Mouse (Mus musculus) forebrain, embryonic 15.5 days (tissue): ENCODE measurements around the gene Teddm2. TPM values are rescaled to one million over a fixed set of nuclear protein-coding genes. Genes with fewer than 3 reads are reported as not detected.
"Not testable (repeated sequence)": the region's sequence is repeated elsewhere in the genome, so short reads cannot be mapped to it uniquely, and the experiment has no call there.

ENCODE experiments used
- ATAC-seq: fragments of 200-750 bp; cut with Nextera tagmentation; replicated peaks from 2 replicates; pipeline ENCODE4 v1.8.0; 2017; ENCODE audit warnings: mild to moderate bottlenecking, moderate TSS enrichment, moderate library complexity
- H3K27ac ChIP-seq: fragments of 300-500 bp; sonication (generic); replicated peaks from 2 replicates; pipeline ENCODE4 v1.5.1; 2015; ENCODE audit warnings: mild to moderate bottlenecking, inconsistent platforms
- H3K27me3 ChIP-seq: fragments of 300-500 bp; sonication (generic); 2 replicates; pipeline ENCODE4 v1.6.1; 2015; ENCODE audit warnings: inconsistent platforms
- H3K36me3 ChIP-seq: fragments of 300-500 bp; sonication (generic); 2 replicates; pipeline ENCODE4 v1.6.1; 2015; ENCODE audit warnings: mild to moderate bottlenecking, inconsistent platforms
- H3K4me1 ChIP-seq: fragments of 300-500 bp; sonication (generic); 2 replicates; pipeline ENCODE4 v1.6.1; 2015; ENCODE audit warnings: inconsistent platforms
- H3K4me2 ChIP-seq: fragments of 300-500 bp; sonication (generic); replicated peaks from 2 replicates; pipeline ENCODE4 v1.6.1; 2015; ENCODE audit warnings: mild to moderate bottlenecking, inconsistent platforms
- H3K4me3 ChIP-seq: fragments of 300-500 bp; sonication (generic); 2 replicates; pipeline ENCODE4 v1.5.1; 2015; ENCODE audit warnings: mild to moderate bottlenecking, inconsistent platforms
- H3K9ac ChIP-seq: fragments of 300-500 bp; sonication (generic); replicated peaks from 2 replicates; pipeline ENCODE4 v1.6.1; 2015; ENCODE audit warnings: mild to moderate bottlenecking, inconsistent platforms
- H3K9me3 ChIP-seq: fragments of 300-500 bp; sonication (generic); 2 replicates; pipeline ENCODE4 v1.6.1; 2016; ENCODE audit warnings: inconsistent platforms
- WGBS: fragments of 180-500 bp; shearing (Covaris S2); methylation state at CpG from one replicate; pipeline ENCODE4 v1.1.7; 2015; ENCODE audit warnings: mixed read lengths; 5-methylcytosine and 5-hydroxymethylcytosine counted together
- polyA plus RNA-seq: library from polyadenylated mRNA; unstranded; fragments of >200 nt; fragmentation: Nextera tagmentation; extraction: Ambion mirVana; gene quantifications from 2 replicates; pipeline ENCODE4 v1.2.1, GENCODE M21; 2015

Teddm2 gene
- polyA plus RNA-seq, 1 experiment from 2014 or later = 2.2 TPM

DNA sequence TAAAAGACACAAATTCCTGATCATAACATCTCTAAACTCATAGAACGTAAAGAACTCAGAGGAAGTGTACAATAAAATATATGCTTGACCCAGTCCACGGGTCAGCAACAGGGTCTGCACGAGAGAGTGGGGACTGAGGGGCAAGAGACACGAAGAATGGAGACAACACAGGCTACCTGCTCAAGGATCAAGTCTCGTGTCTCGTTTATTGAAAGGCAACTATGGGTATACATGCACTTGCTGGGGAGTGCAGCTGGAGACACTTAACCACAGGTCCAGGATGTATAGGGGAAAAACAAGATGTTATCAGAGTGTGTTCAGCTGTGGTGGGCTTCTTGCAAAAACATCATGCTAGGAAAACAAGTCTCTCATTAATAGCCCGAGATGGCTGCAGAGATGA lies 47.3 kb downstream of the Teddm2 start:
- H3K9ac ChIP-seq, H3K4me3 ChIP-seq, H3K27me3 ChIP-seq, H3K4me2 ChIP-seq, H3K36me3 ChIP-seq, ATAC-seq, H3K4me1 ChIP-seq, H3K27ac ChIP-seq, H3K9me3 ChIP-seq: not testable (repeated sequence)
- 82% methylated on average over 7 of the region's 7 CpGs for WGBS

DNA sequence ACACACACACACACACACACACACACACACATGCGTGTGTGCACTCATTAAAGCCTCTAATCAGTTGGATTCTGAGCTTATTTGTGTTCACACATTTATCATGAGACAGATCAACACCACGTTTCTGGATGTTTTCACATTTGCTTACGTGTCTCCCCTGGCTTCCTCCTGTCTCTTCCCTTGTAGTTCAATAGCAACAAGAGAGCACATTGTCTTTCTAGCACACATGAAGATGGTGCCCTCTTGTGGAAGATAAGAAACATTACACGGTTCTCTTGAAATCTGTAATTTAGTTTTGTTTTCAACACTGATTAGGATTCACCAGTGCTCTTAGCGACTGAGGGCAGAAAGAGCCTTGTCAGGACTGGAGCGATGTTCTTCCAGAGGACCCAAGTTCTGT lies 53.2 kb downstream of the Teddm2 start:
- Histone ChIP-seq H3K9me3 (no peaks in the 10 kb centered on the region), H3K4me2 (no peak overlapping the region), H3K27ac (no peak overlapping the region), H3K4me1 (no peaks in the 10 kb centered on the region), H3K36me3 (no peaks in the 10 kb centered on the region), H3K27me3 (no peaks in the 10 kb centered on the region), H3K4me3 (no peak overlapping the region), H3K9ac (no peak overlapping the region)
- 25% methylated on average over 6 of the region's 6 CpGs for WGBS
- no peak for ATAC-seq

DNA sequence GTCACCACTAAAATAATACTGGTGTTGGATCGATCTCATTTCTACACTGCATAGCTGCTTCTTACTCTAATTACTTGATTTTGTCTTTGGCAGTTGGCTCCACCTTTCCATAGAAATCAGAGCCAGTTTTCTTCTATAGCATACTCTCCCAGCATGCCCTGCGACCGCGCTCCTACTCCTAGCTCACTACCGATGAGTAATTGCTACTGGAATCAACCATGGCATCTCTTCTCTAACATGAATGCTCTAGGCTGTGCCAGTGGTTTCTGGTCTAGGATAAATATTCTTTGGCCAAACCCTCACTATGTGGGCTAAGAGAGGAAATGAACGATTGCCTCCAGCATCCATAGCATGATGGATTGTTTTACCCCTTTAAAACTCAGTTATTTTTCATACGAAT lies 53.6 kb downstream of the Teddm2 start:
- WGBS = 90% methylated on average over 7 of the region's 7 CpGs
- no peaks in the 10 kb centered on the region for H3K9me3 ChIP-seq
- ATAC-seq = no peak

DNA sequence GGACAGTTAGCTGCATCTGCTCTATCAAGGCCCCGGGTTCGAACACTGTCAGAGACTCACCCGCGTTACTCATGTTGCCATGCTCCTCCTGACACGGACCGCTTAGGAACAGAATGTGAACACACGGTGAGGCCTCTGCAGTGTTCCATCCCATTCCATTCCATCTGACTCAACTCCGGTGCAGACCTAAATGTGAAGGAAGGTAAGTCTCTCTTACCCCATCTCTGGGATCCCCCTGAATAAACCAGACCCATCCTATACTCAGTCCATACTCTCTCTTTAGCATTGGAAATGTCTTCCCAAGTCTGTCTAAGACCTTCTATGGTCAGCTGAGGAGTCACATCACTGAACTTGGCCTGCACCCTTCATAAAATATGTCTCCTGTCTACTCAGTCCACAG lies 56.0 kb downstream of the Teddm2 start, which contains the start of gene Rgsl1:
Gene Rgsl1 (minus strand): TSS at position 101 of the 400 bp plus-strand sequence.
- WGBS = 96% methylated on average over 8 of the region's 8 CpGs
- Histone ChIP-seq H3K27ac (no peak within 1 kb of the TSS), H3K9me3 (no peaks in the 10 kb centered on the region), H3K4me1 (no peaks in the 10 kb centered on the region), H3K36me3 (no peaks in the 10 kb centered on the region), H3K4me3 (no peak within 1 kb of the TSS), H3K4me2 (no peak within 1 kb of the TSS), H3K9ac (no peak within 1 kb of the TSS), H3K27me3 (no peaks in the 10 kb centered on the region)
- ATAC-seq = no peak

More for the DNA sequence above, 53.6 kb downstream of the Teddm2 start:
- Histone ChIP-seq H3K4me3 (no peak overlapping the region), H3K4me1 (no peaks in the 10 kb centered on the region), H3K27ac (no peak overlapping the region), H3K27me3 (no peaks in the 10 kb centered on the region), H3K4me2 (no peak overlapping the region), H3K9ac (no peak overlapping the region), H3K36me3 (no peaks in the 10 kb centered on the region)

DNA sequence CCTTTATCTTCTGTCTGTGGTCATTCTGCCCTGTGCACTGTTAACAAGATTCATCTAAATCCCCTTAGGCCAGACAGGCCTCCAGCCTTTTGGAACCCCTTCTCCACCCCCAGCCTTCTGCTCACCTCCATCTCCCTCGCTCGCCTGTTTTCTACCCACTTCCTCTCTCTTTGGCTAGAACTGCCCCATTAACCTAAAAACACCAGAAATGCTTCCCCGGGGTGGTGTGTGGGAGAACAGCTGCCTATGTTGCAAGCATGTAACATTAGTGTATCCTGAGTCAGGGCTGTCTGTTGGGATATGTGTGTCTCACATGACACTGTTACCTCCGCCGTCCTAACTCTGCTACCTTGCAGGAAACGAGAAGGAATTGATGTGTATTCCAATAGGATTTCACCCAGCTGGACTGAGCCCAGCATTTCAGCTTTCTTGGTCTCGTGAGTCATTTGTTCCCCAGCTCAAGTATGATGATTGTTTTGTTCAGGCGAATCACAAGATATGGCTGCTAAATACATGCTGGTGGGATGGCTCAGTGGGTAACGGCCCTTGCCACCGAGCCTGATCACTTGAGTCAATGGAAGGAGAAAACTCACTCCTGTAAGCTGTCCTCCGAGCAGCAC lies 57.8 kb downstream of the Teddm2 start:
- Histone ChIP-seq H3K9me3 (no peaks in the 10 kb centered on the region), H3K36me3 (no peaks in the 10 kb centered on the region), H3K27ac (no peak overlapping the region), H3K9ac (no peak overlapping the region), H3K4me2 (no peak overlapping the region), H3K4me1 (no peaks in the 10 kb centered on the region), H3K4me3 (no peak overlapping the region), H3K27me3 (no peaks in the 10 kb centered on the region)
- WGBS = 88% methylated on average over 11 of the region's 11 CpGs
- no peak for ATAC-seq

DNA sequence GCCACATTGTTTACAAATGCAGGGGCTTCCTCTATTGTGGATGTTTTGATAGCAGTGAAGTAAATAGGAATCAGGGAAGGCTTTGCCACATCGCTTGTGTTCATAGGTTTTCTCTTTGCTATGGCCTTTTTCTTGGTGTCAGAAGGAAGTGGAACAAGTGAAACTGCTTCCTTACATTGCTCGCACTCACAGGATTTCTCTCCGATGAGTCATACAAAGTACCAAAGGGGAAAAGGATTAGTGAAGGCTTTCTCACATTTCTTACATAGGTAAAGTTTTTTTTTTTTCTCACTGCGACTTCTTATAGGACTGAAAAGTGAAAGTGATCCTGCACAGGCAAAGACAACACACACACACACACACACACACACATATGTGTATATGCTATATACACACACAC lies 64.0 kb downstream of the Teddm2 start:
- Histone ChIP-seq H3K4me3 (no peak overlapping the region), H3K9ac (no peak overlapping the region), H3K27me3 (no peaks in the 10 kb centered on the region), H3K4me1 (no peaks in the 10 kb centered on the region), H3K9me3 (no peaks in the 10 kb centered on the region), H3K36me3 (no peaks in the 10 kb centered on the region), H3K4me2 (no peak overlapping the region), H3K27ac (no peak overlapping the region)
- no peak for ATAC-seq
- WGBS = 84% methylated on average over 4 of the region's 4 CpGs

DNA sequence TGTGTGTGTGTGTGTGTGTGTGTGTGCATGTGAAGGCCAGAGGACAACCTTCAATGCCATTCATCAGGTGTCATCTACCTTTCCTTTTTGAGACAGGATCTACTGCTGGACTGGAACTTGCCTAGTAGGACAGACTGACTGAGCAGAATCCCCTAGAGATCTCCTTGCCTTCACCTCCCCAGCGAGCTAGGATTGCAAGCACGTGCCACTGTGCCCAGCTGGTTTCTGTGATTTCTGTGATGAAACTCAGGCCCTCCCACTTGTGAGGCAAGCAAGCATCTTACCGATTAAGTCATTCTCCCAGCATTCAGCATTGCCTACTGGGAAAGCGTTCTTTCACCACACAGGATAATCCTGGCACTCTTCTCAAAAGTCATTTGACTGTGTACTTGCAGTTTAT lies 69.3 kb downstream of the Teddm2 start:
- no peaks in the 10 kb centered on the region for H3K27me3 ChIP-seq
- H3K4me2 ChIP-seq = no peak overlapping the region
- no peaks in the 10 kb centered on the region for H3K4me1 ChIP-seq
- H3K36me3 ChIP-seq = no peaks in the 10 kb centered on the region
- no peak for ATAC-seq
- no peak overlapping the region for H3K9ac ChIP-seq
- H3K9me3 ChIP-seq = no peaks in the 10 kb centered on the region
- no peak overlapping the region for H3K27ac ChIP-seq
- H3K4me3 ChIP-seq = no peak overlapping the region
- WGBS = 81% methylated on average over 4 of the region's 4 CpGs

DNA sequence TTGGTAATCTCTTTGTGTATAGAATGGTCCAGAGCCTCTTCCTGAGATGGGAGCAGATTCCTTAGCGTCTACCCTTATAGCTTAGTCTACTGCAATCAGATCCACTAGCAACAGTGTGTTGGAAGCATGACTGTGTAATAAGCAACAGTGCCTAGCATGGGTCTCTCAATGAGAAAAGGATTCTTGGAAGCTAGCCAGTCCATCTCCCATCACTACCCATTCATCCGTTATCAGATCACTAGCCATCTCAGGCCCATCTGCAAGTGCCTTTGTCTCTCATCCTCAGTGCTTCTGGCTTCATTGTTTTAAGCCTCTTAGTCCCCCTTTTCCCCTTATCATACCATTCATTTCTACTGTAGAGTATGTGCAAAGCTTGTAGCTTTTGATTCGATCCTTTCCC lies 79.8 kb downstream of the Teddm2 start:
- Histone ChIP-seq H3K9ac (no peak overlapping the region), H3K4me2 (no peak overlapping the region), H3K9me3 (no peaks in the 10 kb centered on the region), H3K4me3 (no peak overlapping the region), H3K4me1 (no peaks in the 10 kb centered on the region), H3K27me3 (no peaks in the 10 kb centered on the region), H3K36me3 (no peaks in the 10 kb centered on the region), H3K27ac (no peak overlapping the region)
- 64% methylated on average over 3 of the region's 3 CpGs for WGBS
- no peak for ATAC-seq

DNA sequence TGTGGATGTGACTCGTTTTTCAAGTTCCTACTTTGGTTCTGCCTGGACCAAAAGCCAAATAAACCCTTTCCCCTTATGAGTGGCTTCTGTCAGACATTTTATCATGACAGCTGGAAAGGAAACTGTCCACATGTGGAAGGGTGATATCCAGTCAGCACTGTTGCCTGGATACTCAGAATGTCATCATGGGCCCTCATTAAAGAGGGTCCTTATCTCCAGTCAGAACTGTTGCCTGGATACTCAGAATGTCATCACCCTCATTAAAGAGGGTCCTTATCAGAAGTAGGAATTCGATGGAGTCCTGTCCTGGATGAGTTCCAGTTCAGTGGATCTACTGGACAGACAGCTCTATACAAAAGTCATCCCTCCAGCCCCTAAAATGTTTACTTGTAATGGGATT lies 85.8 kb downstream of the Teddm2 start:
- H3K36me3 ChIP-seq = no peaks in the 10 kb centered on the region
- no peak overlapping the region for H3K9ac ChIP-seq
- H3K27ac ChIP-seq = no peak overlapping the region
- WGBS = 64% methylated on average over 2 of the region's 2 CpGs
- H3K27me3 ChIP-seq = no peaks in the 10 kb centered on the region
- H3K9me3 ChIP-seq = no peaks in the 10 kb centered on the region
- no peaks in the 10 kb centered on the region for H3K4me1 ChIP-seq
- no peak for ATAC-seq
- H3K4me3 ChIP-seq = no peak overlapping the region
- no peak overlapping the region for H3K4me2 ChIP-seq

DNA sequence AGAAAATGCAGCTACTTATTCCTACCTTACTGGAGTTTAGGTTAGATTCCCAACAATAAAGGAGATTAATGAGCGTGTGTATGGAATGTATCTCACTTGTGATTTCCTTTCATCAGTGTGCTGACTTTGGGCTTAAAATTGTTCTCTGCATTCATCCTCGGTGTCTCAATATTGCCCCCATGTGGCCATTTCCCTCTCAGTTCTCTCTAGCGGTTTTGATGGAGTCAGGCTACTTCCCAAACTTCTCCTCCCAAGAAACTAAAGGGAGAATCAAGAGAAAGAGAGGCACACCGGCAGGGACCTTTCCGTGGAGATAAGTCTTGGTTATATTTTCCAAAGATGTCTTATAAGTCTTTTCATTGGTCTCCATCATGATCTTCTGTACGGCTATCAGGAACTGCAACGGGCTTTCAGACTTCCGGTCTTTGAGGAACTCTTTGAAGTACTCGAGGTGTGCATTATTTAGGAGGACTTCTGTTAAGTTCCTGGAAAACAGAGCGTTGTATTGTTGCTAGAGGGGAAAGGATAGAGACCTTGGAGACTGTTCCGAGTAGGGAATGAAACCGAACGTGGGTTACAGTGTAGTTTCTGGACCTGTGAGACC lies 92.5 kb downstream of the Teddm2 start:
- 58% methylated on average over 13 of the region's 13 CpGs for WGBS
- Histone ChIP-seq H3K4me2 (no peak overlapping the region), H3K36me3 (no peaks in the 10 kb centered on the region), H3K4me3 (no peak overlapping the region), H3K9ac (no peak overlapping the region), H3K27me3 (no peaks in the 10 kb centered on the region), H3K9me3 (no peaks in the 10 kb centered on the region), H3K4me1 (no peaks in the 10 kb centered on the region), H3K27ac (no peak overlapping the region)
- no peak for ATAC-seq

DNA sequence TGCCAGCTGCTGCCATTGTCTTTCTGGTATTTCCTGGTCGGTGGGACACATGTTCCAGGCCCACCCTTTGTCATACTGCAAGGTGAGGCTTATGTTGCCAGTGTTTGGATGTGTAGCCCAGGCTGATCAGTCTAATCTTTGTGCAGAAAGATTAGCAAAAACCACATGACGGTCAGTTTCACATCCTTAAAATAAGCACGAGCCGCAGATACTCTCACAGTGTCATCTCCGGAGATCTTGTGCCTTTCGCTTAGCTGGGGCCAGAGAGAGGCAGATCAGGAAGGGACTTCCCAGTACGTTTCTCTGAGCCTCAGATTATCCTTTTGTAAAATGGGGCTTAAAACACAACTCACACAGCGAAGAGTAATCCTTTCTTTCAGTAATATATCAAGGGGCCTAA lies 96.5 kb downstream of the Teddm2 start:
- 60% methylated on average over 8 of the region's 8 CpGs for WGBS
- no peak for ATAC-seq
- H3K9ac ChIP-seq = no peak overlapping the region

DNA sequence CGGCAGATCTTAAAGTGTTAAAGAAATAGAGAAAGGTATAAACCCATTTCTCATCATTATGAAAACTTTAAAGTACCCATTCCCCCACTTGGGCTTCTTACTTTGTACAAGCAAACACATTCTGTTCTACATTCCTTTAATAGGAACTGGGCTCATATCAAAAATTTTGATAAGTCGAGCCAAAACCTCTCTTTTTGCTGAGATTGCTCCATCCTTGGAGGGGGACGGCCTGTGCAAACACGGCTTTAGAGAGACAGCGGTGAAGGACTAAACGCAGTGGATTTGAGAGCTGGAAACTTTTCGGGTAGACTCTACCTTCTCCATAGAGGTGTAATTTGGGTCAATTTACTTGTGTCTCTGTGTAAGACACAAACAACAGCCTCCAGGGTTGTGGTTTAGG lies 97.3 kb downstream of the Teddm2 start:
- Histone ChIP-seq H3K9ac (no peak overlapping the region), H3K27me3 (no peaks in the 10 kb centered on the region), H3K4me1 (no peaks in the 10 kb centered on the region), H3K9me3 (no peaks in the 10 kb centered on the region), H3K4me3 (no peak overlapping the region), H3K36me3 (no peaks in the 10 kb centered on the region), H3K27ac (no peak overlapping the region), H3K4me2 (no peak overlapping the region)
- 73% methylated on average over 7 of the region's 7 CpGs for WGBS
- no peak for ATAC-seq

More for the DNA sequence above, 96.5 kb downstream of the Teddm2 start:
- H3K4me1 ChIP-seq = no peaks in the 10 kb centered on the region
- no peaks in the 10 kb centered on the region for H3K9me3 ChIP-seq
- H3K27me3 ChIP-seq = no peaks in the 10 kb centered on the region
- H3K4me2 ChIP-seq = no peak overlapping the region
- H3K27ac ChIP-seq = no peak overlapping the region
- no peaks in the 10 kb centered on the region for H3K36me3 ChIP-seq
- no peak overlapping the region for H3K4me3 ChIP-seq
